Mouse (Mus musculus) kidney, adult 2 months (tissue): ENCODE results near the gene Akap7. TPM values are rescaled to one million over a fixed set of nuclear protein-coding genes. Genes with fewer than 3 reads are reported as not detected.

ENCODE experiments used
- DNase-seq: peaks from one replicate; pipeline ENCODE4 v3.0.0; 2021
- H3K27ac ChIP-seq: fragments of 200-500 bp; 2 replicates; pipeline ENCODE4 v1.5.1; 2012; ENCODE audit warnings: low read depth, low read length, control low read depth, inconsistent platforms; ENCODE audit not compliant: insufficient read depth
- H3K27me3 ChIP-seq: fragments of 200-500 bp; replicated peaks from 2 replicates; pipeline ENCODE4 v1.6.1; 2012; ENCODE audit warnings: mild to moderate bottlenecking, moderate library complexity, low read length, inconsistent platforms; ENCODE audit not compliant: control insufficient read depth, insufficient read depth
- H3K36me3 ChIP-seq: fragments of 200-500 bp; 2 replicates; pipeline ENCODE4 v1.6.1; 2012; ENCODE audit warnings: mild to moderate bottlenecking, moderate library complexity, low read length, inconsistent platforms; ENCODE audit not compliant: control insufficient read depth, insufficient read depth
- H3K4me1 ChIP-seq: fragments of 200-500 bp; 2 replicates; pipeline ENCODE4 v1.6.1; 2011; ENCODE audit warnings: low read length; ENCODE audit not compliant: control insufficient read depth, insufficient read depth
- H3K4me3 ChIP-seq: fragments of 200-500 bp; 2 replicates; pipeline ENCODE4 v1.5.1; 2011; ENCODE audit warnings: mild to moderate bottlenecking, low read depth, low read length, control low read depth; ENCODE audit not compliant: insufficient read depth
- CTCF ChIP-seq: fragments of 200-500 bp; conservative IDR thresholded peaks from 2 replicates; pipeline ENCODE4 v1.5.1; 2011; ENCODE audit warnings: low read depth, mild to moderate bottlenecking, control low read depth, low read length, moderate library complexity, mixed read lengths; ENCODE audit not compliant: insufficient read depth, insufficient read length
- POLR2A ChIP-seq: fragments of 200-500 bp; IDR thresholded peaks from one replicate; pipeline ENCODE4 v1.6.1; 2011; ENCODE audit warnings: low read depth, low read length, control low read depth
- WGBS: fragments of 180-500 bp; shearing (Covaris S2); methylation state at CpG from one replicate; pipeline ENCODE4 v1.1.7; 2018; 5-methylcytosine and 5-hydroxymethylcytosine counted together
- polyA plus RNA-seq: library from polyadenylated mRNA; depleted of rRNA; stranded (reverse); fragments of >200 nt; gene quantifications from 2 replicates; pipeline ENCODE4 v1.2.3, GENCODE M21; 2012

Gene Akap7
- polyA plus RNA-seq, 1 experiment = 9.8 TPM

- peak; percentile 74 for DNase-seq
- H3K27me3 ChIP-seq = no peaks in the 10 kb centered on the region
- no peak overlapping the region for H3K4me3 ChIP-seq
- H3K27ac ChIP-seq = no peak overlapping the region
- H3K4me1 ChIP-seq = no peaks in the 10 kb centered on the region
- no peaks in the 10 kb centered on the region for H3K36me3 ChIP-seq
- 70% methylated on average over 4 of the region's 4 CpGs for WGBS
- TF ChIP-seq CTCF (no peak), POLR2A (no peak)
Observed at GRCm38 (mm10) chr10:25291053-25291452, 16.6 kb downstream of the Akap7 start.

DNA sequence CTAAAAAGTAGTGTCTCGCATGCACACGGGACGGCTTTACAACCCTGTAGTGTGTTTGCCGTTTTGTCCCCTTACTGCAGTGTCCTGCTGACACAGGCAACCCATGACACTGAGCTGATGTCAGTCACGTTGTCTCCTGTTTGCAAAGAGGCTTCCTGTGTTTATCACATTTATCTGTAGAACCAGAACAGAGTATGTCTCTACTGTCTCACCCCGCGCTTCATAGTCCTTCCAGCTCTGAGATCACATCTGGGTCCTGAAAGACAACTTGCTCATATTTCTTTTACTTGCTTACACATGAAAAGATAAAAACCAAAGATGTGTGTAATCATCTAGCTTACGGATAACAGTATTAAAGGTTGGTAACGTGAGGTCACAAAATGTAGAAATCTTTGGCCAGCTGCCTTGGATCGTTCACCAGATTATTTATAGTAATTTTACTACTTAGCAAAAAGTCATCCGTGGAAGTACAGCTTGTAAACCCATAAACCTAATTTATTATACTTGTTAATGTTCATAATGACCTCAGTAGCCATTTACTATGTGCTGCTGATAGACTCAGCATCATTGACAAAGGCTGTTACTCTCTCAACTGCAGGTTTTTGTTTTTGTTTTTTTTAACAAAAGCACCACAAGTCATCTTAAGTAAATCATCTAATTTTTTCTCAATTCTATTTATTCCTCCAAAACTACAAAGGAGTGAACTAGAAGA is 22.4 kb downstream of the Akap7 start:
- TF ChIP-seq POLR2A (no peak), CTCF (no peak)
- WGBS = 70% methylated on average over 11 of the region's 11 CpGs
- H3K27me3 ChIP-seq = no peaks in the 10 kb centered on the region
- H3K4me1 ChIP-seq = no peaks in the 10 kb centered on the region
- H3K4me3 ChIP-seq = no peak overlapping the region
- DNase-seq = peak; percentile 52
- H3K27ac ChIP-seq = no peak overlapping the region
- H3K36me3 ChIP-seq = no peaks in the 10 kb centered on the region

GRCm38 (mm10) chr10:25284427-25285099 is 23.1 kb downstream of the Akap7 start:
- TF ChIP-seq CTCF (no peak), POLR2A (no peak)
- H3K36me3 ChIP-seq = no peaks in the 10 kb centered on the region
- no peak overlapping the region for H3K4me3 ChIP-seq
- H3K4me1 ChIP-seq = no peaks in the 10 kb centered on the region
- 88% methylated on average over 8 of the region's 8 CpGs for WGBS
- no peaks in the 10 kb centered on the region for H3K27me3 ChIP-seq
- no peak for DNase-seq
- no peak overlapping the region for H3K27ac ChIP-seq

- no peaks in the 10 kb centered on the region for H3K4me1 ChIP-seq
- WGBS = 75% methylated on average over 7 of the region's 7 CpGs
- no peaks in the 10 kb centered on the region for H3K36me3 ChIP-seq
- H3K27ac ChIP-seq = no peak overlapping the region
- no peak overlapping the region for H3K4me3 ChIP-seq
- TF ChIP-seq POLR2A = no peak
- no peak for TF ChIP-seq CTCF
- no peaks in the 10 kb centered on the region for H3K27me3 ChIP-seq
- no peak for DNase-seq
Observed at GRCm38 (mm10) chr10:25283397-25283796, 24.3 kb downstream of the Akap7 start.

DNA sequence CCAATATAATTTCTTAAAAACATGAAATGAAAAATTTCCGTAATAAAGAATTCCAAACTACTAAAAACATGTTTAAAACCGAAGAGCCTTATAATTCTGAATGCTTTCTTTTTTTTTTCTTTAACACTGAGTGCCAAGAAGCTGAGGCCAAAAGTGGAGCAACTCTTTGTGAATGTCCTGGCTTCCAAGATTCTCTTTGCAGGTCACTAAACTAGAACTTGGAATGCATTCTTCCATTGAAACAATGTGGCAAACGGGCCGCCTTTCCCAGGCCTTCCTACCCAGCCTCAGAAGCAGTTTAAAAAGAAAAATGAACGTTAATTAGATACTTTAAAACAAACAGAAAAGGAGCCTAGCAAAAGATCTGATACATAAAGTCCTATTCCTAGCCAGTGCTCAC is 27.5 kb downstream of the Akap7 start:
- no peak for TF ChIP-seq CTCF
- TF ChIP-seq POLR2A = no peak
- DNase-seq = no peak
- Histone ChIP-seq H3K27ac (no peak overlapping the region), H3K36me3 (no peaks in the 10 kb centered on the region), H3K4me3 (no peak overlapping the region), H3K4me1 (no peaks in the 10 kb centered on the region), H3K27me3 (no peaks in the 10 kb centered on the region)
- 77% methylated on average over 5 of the region's 5 CpGs for WGBS

DNA sequence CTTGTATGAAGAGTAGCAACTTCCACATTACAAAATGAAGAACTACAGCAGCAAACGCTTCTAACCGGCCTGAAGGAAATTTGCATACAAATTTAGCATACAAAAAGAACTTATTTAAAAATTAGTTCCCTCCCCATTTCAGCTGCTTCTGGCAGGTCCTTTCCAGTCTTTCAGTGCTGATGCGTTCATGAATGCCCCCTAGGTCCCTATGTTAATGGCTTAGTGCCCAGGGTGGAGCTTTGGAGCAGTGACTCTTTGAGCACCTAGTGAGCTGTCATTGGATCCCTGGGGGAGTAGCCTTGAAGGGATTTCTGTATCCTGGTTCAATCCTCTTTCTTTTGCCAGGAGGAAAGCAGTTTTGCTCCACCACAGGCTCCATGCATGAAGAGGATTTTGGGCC is 28.3 kb downstream of the Akap7 start:
- Histone ChIP-seq H3K36me3 (no peaks in the 10 kb centered on the region), H3K27ac (no peak overlapping the region), H3K27me3 (no peaks in the 10 kb centered on the region), H3K4me3 (no peak overlapping the region), H3K4me1 (no peaks in the 10 kb centered on the region)
- TF ChIP-seq POLR2A = no peak
- TF ChIP-seq CTCF = no peak
- 65% methylated on average over 3 of the region's 3 CpGs for WGBS
- DNase-seq = no peak

- TF ChIP-seq CTCF (no peak), POLR2A (no peak)
- Histone ChIP-seq H3K27me3 (no peaks in the 10 kb centered on the region), H3K27ac (no peak overlapping the region), H3K4me3 (no peak overlapping the region), H3K4me1 (no peaks in the 10 kb centered on the region), H3K36me3 (no peaks in the 10 kb centered on the region)
- no peak for DNase-seq
- WGBS = 79% methylated on average over 7 of the region's 7 CpGs
Observed at GRCm38 (mm10) chr10:25275492-25275891, 32.2 kb downstream of the Akap7 start.
